Mouse (Mus musculus) megakaryocyte, adult 5-6 weeks (primary cell): ENCODE measurements at regions not wholly inside any gene's neighbourhood (a gene's known extent, or its start where the extent isn't known, plus 50 kb on each side); places are given as distances from the start of the nearest gene placed in this dataset.

ENCODE experiments used
- ATAC-seq: 2 replicates; pipeline ENCODE4 v1.8.0; 2016; ENCODE audit warnings: mild to moderate bottlenecking, inconsistent platforms; ENCODE audit not compliant: poor library complexity, severe bottlenecking

DNA sequence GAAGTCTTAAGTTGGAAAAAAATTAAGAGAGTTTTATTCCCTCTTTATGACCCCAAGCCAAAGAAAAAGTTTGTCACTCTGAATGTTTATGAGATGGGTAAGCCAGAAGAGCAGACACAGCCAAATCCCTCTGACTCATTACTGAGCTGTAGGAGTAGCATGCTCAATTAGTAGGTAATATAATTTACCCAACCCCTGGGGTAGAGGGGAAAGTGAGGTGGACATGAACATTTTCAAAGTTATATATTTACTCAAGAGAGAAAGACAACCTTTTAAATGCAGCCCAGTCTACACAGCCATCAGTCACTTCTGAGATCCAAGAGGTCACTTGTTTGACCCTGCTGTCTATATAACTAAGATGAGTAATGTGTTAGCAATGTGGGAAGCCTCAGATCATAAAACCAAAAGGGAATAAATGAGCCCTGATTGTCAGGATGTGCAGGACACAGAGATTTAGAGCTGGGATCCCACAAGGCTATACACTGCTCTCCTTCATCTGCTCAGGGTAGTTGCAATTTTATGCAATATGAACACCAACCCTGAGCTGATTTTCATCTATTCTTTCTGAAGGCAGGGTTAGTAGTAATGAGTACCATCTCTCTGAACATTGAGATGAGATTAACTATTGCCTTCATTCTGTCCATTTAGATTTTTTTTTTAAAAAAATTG, 114.7 kb upstream of the Ndp start:
- ATAC-seq = no peak

DNA sequence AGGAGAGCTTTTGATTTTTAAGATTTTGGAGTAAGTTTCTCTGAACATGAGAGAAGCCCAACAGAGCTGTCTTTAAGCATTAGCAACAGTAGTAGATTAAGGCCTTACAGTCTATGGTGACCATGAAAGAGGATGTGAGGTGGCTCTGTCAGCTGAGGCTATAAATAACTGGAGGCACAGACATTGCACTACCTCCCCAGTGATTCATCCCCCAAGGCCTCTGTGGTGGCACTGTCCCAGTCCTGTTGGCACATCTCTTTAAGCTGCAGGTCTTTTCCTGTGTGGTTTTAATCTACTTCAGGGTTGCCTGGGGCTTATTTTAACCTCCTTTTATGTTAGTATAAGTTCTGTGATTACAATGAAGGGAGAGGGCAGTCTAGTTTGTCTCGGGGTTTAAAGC, 106.2 kb upstream of the Ndp start:
- ATAC-seq = 0 out of 2 replicates have a peak, but pooled peaks have one; percentile 33

DNA sequence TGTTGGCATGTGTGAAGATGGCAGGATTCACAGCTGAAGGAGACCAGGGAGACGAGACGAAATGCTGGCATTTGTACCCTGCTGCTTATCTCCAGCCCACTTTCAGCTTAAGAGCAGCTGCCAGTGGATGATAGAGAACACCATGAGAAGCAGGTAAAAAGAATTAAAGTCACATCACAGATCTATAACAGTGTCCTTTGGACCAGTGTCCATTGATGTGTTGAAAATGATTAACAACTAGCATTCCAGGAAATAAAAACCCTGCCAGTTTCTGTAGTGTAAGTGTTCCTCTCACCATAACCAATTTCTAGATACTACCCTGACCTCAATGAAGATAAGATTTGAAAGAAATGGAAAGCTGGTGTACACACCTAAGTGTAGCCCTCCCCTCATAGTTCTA, 97.6 kb upstream of the Ndp start:
- no peak for ATAC-seq

DNA sequence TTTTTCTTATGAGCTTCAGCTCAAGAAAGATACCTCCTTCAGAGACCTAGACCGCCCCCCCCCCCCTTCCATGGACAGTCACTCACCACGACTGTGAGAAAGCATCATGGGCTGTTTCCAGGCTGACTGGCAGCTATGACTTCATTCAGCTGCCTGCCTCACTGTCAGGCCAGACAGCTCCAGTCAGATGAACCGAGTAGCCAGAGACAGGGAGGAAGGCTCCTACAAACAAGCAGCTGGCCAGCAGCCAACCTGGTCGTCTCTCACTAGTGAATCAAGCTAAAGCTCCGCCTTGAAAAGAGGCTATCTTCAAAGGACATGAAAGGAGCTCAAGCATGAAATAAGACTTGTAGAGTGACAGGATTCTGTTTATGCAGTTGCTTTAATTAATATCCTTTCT, 87.0 kb upstream of the Ndp start:
- ATAC-seq = no peak
